Mouse (Mus musculus) hindbrain, postnatal 0 days (tissue): ENCODE measurements around the gene Slc38a7. TPM values are rescaled to one million over a fixed set of nuclear protein-coding genes. Genes with fewer than 3 reads are reported as not detected.
A peak's percentile ranks its signal among the peaks of the same experiment; 100 is the strongest.

ENCODE experiments used
- ATAC-seq: fragments of 200-750 bp; cut with Nextera tagmentation; 2 replicates; pipeline ENCODE4 v1.8.0; 2017; ENCODE audit warnings: mild to moderate bottlenecking, moderate TSS enrichment, moderate library complexity
- DNase-seq: peaks from one replicate; pipeline ENCODE4 v3.0.0-alpha.2; 2015; ENCODE audit warnings: low spot score
- H3K27ac ChIP-seq: fragments of 300-500 bp; sonication (generic); 2 replicates; pipeline ENCODE4 v1.5.1; 2014; ENCODE audit warnings: mild to moderate bottlenecking
- H3K27me3 ChIP-seq: fragments of 300-500 bp; sonication (generic); 2 replicates; pipeline ENCODE4 v1.6.1; 2014; ENCODE audit warnings: low read length, mixed read lengths; ENCODE audit not compliant: insufficient read depth
- H3K36me3 ChIP-seq: fragments of 300-500 bp; sonication (generic); 2 replicates; pipeline ENCODE4 v1.6.1; 2014; ENCODE audit warnings: low read length, mixed read lengths; ENCODE audit not compliant: insufficient read depth
- H3K4me1 ChIP-seq: fragments of 300-500 bp; sonication (generic); 2 replicates; pipeline ENCODE4 v1.6.1; 2014; ENCODE audit warnings: antibody characterized with exemption, low read length, mixed read lengths; ENCODE audit not compliant: insufficient read depth
- H3K4me2 ChIP-seq: fragments of 300-500 bp; sonication (generic); 2 replicates; pipeline ENCODE4 v1.6.1; 2014; ENCODE audit warnings: low read depth, mild to moderate bottlenecking, low read length, moderate library complexity, mixed read lengths
- H3K4me3 ChIP-seq: fragments of 300-500 bp; sonication (generic); 2 replicates; pipeline ENCODE4 v1.5.1; 2014; ENCODE audit warnings: low read length
- H3K9ac ChIP-seq: fragments of 300-500 bp; sonication (generic); replicated peaks from 2 replicates; pipeline ENCODE4 v1.6.1; 2014; ENCODE audit warnings: mild to moderate bottlenecking, low read length, moderate library complexity, mixed read lengths
- H3K9me3 ChIP-seq: fragments of 300-500 bp; sonication (generic); 2 replicates; pipeline ENCODE4 v1.6.1; 2016; ENCODE audit warnings: low read length, mixed read lengths
- CTCF ChIP-seq: IDR thresholded peaks from 2 replicates; pipeline ENCODE4 v1.5.1; 2016; ENCODE audit warnings: antibody characterized with exemption, control low read depth, low read depth
- WGBS: fragments of 180-500 bp; shearing (Covaris S2); extraction: QIAGEN DNeasy Blood & Tissue Kit; methylation state at CpG from one replicate; pipeline ENCODE4 v1.1.7; 2014; 5-methylcytosine and 5-hydroxymethylcytosine counted together
- polyA plus RNA-seq: library from polyadenylated mRNA; unstranded; fragments of >200 nt; fragmentation: Nextera tagmentation; extraction: Ambion mirVana; gene quantifications from 2 replicates; pipeline ENCODE4 v1.2.1, GENCODE M21; 2015
- total RNA-seq: library from RNA; depleted of rRNA; stranded (reverse); fragments of >200 nt; gene quantifications from 2 replicates; pipeline ENCODE4 v1.2.3, GENCODE M21; 2014

The Slc38a7 gene
- total and polyA plus RNA-seq, 2 experiments from 2014 or later, result 21.6 to 35.6 TPM

- ATAC-seq, result no peak
- Histone ChIP-seq H3K36me3 (no peaks in the 10 kb centered on the region), H3K4me1 (peaks cover 5% of the 10 kb centered on the region; the same call in 1 of the 2 replicates), H3K9me3 (no peaks in the 10 kb centered on the region), H3K4me2 (no peak overlapping the region), H3K27ac (no peak overlapping the region), H3K27me3 (no peaks in the 10 kb centered on the region), H3K4me3 (no peak overlapping the region), H3K9ac (no peak overlapping the region)
- no peak for DNase-seq
- 90% methylated on average over 6 of the region's 6 CpGs for WGBS
- TF ChIP-seq CTCF, result no peak
Measured at GRCm38 (mm10) chr8:95854174-95854573, 835 bp upstream of the Slc38a7 start.

GRCm38 (mm10) chr8:95852290-95852689 is 1.0 kb downstream of the Slc38a7 start:
- DNase-seq, result no peak
- H3K4me1 ChIP-seq, result peaks cover 5% of the 10 kb centered on the region; the same call in 1 of the 2 replicates

GRCm38 (mm10) chr8:95850326-95850725 is 3.0 kb downstream of the Slc38a7 start:
- Histone ChIP-seq H3K4me1 (peaks cover 5% of the 10 kb centered on the region; the same call in 1 of the 2 replicates), H3K9me3 (no peaks in the 10 kb centered on the region), H3K4me2 (no peak overlapping the region), H3K27me3 (no peaks in the 10 kb centered on the region), H3K9ac (no peak overlapping the region), H3K4me3 (no peak overlapping the region), H3K36me3 (peaks cover 4% of the 10 kb centered on the region; the same call in 1 of the 2 replicates), H3K27ac (no peak overlapping the region)
- DNase-seq (no peak), ATAC-seq (no peak)
- 100% methylated on average over 2 of the region's 2 CpGs for WGBS
- TF ChIP-seq CTCF, result no peak

More at GRCm38 (mm10) chr8:95852290-95852689, 1.0 kb downstream of the Slc38a7 start:
- no peak for TF ChIP-seq CTCF
- Histone ChIP-seq H3K9me3 (no peaks in the 10 kb centered on the region), H3K9ac (peak overlapping the region; percentile 45; the same call in 1 of the 2 replicates), H3K4me2 (peak overlapping the region; percentile 58), H3K27me3 (no peaks in the 10 kb centered on the region), H3K36me3 (no peaks in the 10 kb centered on the region), H3K27ac (no peak overlapping the region), H3K4me3 (peak overlapping the region; percentile 44)
- WGBS, result 71% methylated on average over 4 of the region's 4 CpGs
- ATAC-seq, result no peak

GRCm38 (mm10) chr8:95848734-95849464 is 4.4 kb downstream of the Slc38a7 start:
- no peak for ATAC-seq
- no peak overlapping the region for H3K27ac ChIP-seq
- no peaks in the 10 kb centered on the region for H3K27me3 ChIP-seq
- H3K4me2 ChIP-seq, result no peak overlapping the region
- 89% methylated on average over 19 of the region's 19 CpGs for WGBS
- H3K4me3 ChIP-seq, result no peak overlapping the region
- peaks cover 13% of the 10 kb centered on the region for H3K36me3 ChIP-seq
- peaks cover 5% of the 10 kb centered on the region; the same call in 1 of the 2 replicates for H3K4me1 ChIP-seq
- no peak overlapping the region for H3K9ac ChIP-seq
- no peak for TF ChIP-seq CTCF
- no peak for DNase-seq
- no peaks in the 10 kb centered on the region for H3K9me3 ChIP-seq

GRCm38 (mm10) chr8:95848061-95848551 is 5.2 kb downstream of the Slc38a7 start:
- 81% methylated on average over 24 of the region's 24 CpGs for WGBS
- peaks cover 13% of the 10 kb centered on the region for H3K36me3 ChIP-seq
- H3K9ac ChIP-seq, result no peak overlapping the region
- no peak for ATAC-seq
- DNase-seq, result no peak
- no peaks in the 10 kb centered on the region for H3K9me3 ChIP-seq
- peaks cover 5% of the 10 kb centered on the region; the same call in 1 of the 2 replicates for H3K4me1 ChIP-seq
- no peak overlapping the region for H3K27ac ChIP-seq
- no peaks in the 10 kb centered on the region for H3K27me3 ChIP-seq
- no peak overlapping the region for H3K4me3 ChIP-seq
- no peak overlapping the region for H3K4me2 ChIP-seq
- no peak for TF ChIP-seq CTCF

- 93% methylated on average over 7 of the region's 7 CpGs for WGBS
- DNase-seq (no peak), ATAC-seq (no peak)
- peaks cover 25% of the 10 kb centered on the region for H3K36me3 ChIP-seq
- H3K4me2 ChIP-seq, result no peak overlapping the region
- no peaks in the 10 kb centered on the region for H3K4me1 ChIP-seq
- H3K27me3 ChIP-seq, result no peaks in the 10 kb centered on the region
- H3K9ac ChIP-seq, result no peak overlapping the region
- H3K9me3 ChIP-seq, result no peaks in the 10 kb centered on the region
- no peak overlapping the region for H3K4me3 ChIP-seq
- no peak overlapping the region for H3K27ac ChIP-seq
- no peak for TF ChIP-seq CTCF
Measured at GRCm38 (mm10) chr8:95845026-95845425, 8.3 kb downstream of the Slc38a7 start.

- Histone ChIP-seq H3K4me1 (no peaks in the 10 kb centered on the region), H3K27ac (no peak overlapping the region), H3K9me3 (no peaks in the 10 kb centered on the region), H3K36me3 (peaks cover 25% of the 10 kb centered on the region), H3K9ac (no peak overlapping the region), H3K4me3 (no peak overlapping the region), H3K27me3 (no peaks in the 10 kb centered on the region), H3K4me2 (no peak overlapping the region)
- DNase-seq (no peak), ATAC-seq (no peak)
- 97% methylated on average over 6 of the region's 6 CpGs for WGBS
- TF ChIP-seq CTCF, result no peak
Measured at GRCm38 (mm10) chr8:95843968-95844367, 9.4 kb downstream of the Slc38a7 start.
